Mouse (Mus musculus) Patski (cell line): Measurements from ENCODE around the gene Sdccag8. TPM values are rescaled to one million over a fixed set of nuclear protein-coding genes. Genes with fewer than 3 reads are reported as not detected.

Source experiments
- ATAC-seq: fragments of 100-300 bp; one replicate; pipeline ENCODE4 v1.8.0; 2021
- CTCF ChIA-PET: fragments of 350-600 bp; sonication (Branson Sonifier 250); formaldehyde crosslinking; loops from one replicate; lab custom pipeline; 2022; ENCODE audit warnings: inconsistent platforms; lab: Charles Lee
- POLR2A ChIA-PET: fragments of 350-600 bp; sonication (Branson Sonifier 250); formaldehyde crosslinking; loops from one replicate; lab custom pipeline; 2022; ENCODE audit warnings: antibody characterized with exemption, inconsistent platforms; lab: Charles Lee
- DNase-seq: peaks from one replicate; pipeline ENCODE4 v3.0.0-alpha.2; 2011; ENCODE audit warnings: low read depth, low spot score
- H3K27me3 ChIP-seq: fragments of 371-371 bp; one replicate; pipeline ENCODE4 v1.5.1; 2021
- CTCF ChIP-seq: fragments of 100-300 bp; IDR thresholded peaks from one replicate; pipeline ENCODE4 v1.5.1; 2021
- in situ Hi-C: fragments of 300-500 bp; cut with MboI; formaldehyde crosslinking; loops from 3 replicates; pipeline ENCODE4 v1.11.1; 2018; ENCODE audit warnings: low pct_unique_long_range_greater_than_20kb, mixed read lengths
- polyA plus RNA-seq: library from polyadenylated mRNA; unstranded; gene quantifications from one replicate; pipeline ENCODE4 v1.2.3, GENCODE M21; 2021

Gene Sdccag8
- polyA plus RNA-seq, 1 experiment from 2014 or later = 25.1 TPM

- no peaks in the 10 kb centered on the region for H3K27me3 ChIP-seq
- ChIA-PET POLR2A (no interaction called here), CTCF (interaction anchor here (0.8 to 1.3 kb wide), 3 partner anchors 16 to 63 kb away, joined by 3 read pairs; no protein-coding TSS in a partner anchor)
- TF ChIP-seq CTCF = no peak
- ATAC-seq = no peak
- no peak for DNase-seq
- in situ Hi-C loops = loop anchor here (25.0 kb wide), 1 partner anchor 527 kb away; no protein-coding TSS in a partner anchor
These were observed 70.9 kb downstream of the Sdccag8 start for GRCm38 (mm10) chr1:176885207-176885933.

- no peak for TF ChIP-seq CTCF
- ATAC-seq = no peak
- in situ Hi-C loops = loop anchor here (25.0 kb wide), 1 partner anchor 526 kb away; no protein-coding TSS in a partner anchor
These were observed 71.5 kb downstream of the Sdccag8 start for GRCm38 (mm10) chr1:176886002-176886401.

GRCm38 (mm10) chr1:176903741-176904140 lies 89.3 kb downstream of the Sdccag8 start:
- in situ Hi-C loops = no loop called here
- DNase-seq = no peak
- no peak for ATAC-seq
- H3K27me3 ChIP-seq = no peaks in the 10 kb centered on the region
- CTCF ChIA-PET = interaction anchor here (1.0 to 1.7 kb wide), 3 partner anchors 16 to 18 kb away, joined by 3 to 5 read pairs (median 3); no protein-coding TSS in a partner anchor
- no peak for TF ChIP-seq CTCF
- POLR2A ChIA-PET = no interaction called here

More at GRCm38 (mm10) chr1:176886002-176886401, 71.5 kb downstream of the Sdccag8 start:
- no peaks in the 10 kb centered on the region for H3K27me3 ChIP-seq
- no peak for DNase-seq
- POLR2A ChIA-PET = no interaction called here
- CTCF ChIA-PET = interaction anchor here (1.2 to 1.3 kb wide), 2 partner anchors 16 to 18 kb away, joined by 3 read pairs; no protein-coding TSS in a partner anchor

GRCm38 (mm10) chr1:176915946-176916345 lies 101.5 kb downstream of the Sdccag8 start:
- in situ Hi-C loops = no loop called here

GRCm38 (mm10) chr1:176919486-176919885 lies 105.0 kb downstream of the Sdccag8 start:
- ATAC-seq (no peak), DNase-seq (no peak)
- no peaks in the 10 kb centered on the region for H3K27me3 ChIP-seq
- ChIA-PET POLR2A (no interaction called here), CTCF (interaction anchor here (1.1 kb wide), 1 partner anchor 12 kb away, joined by 3 read pairs; no protein-coding TSS in a partner anchor)
- TF ChIP-seq CTCF = no peak
- in situ Hi-C loops = no loop called here

More at GRCm38 (mm10) chr1:176915946-176916345, 101.5 kb downstream of the Sdccag8 start:
- CTCF ChIA-PET = interaction anchor here (0.8 to 1.4 kb wide), 2 partner anchors 9 to 16 kb away, joined by 3 to 4 read pairs; no protein-coding TSS in a partner anchor
- ATAC-seq (no peak), DNase-seq (no peak)
- POLR2A ChIA-PET = no interaction called here
- H3K27me3 ChIP-seq = no peaks in the 10 kb centered on the region
- no peak for TF ChIP-seq CTCF

GRCm38 (mm10) chr1:176922842-176923241 lies 108.4 kb downstream of the Sdccag8 start:
- ChIA-PET POLR2A (no interaction called here), CTCF (no interaction called here)
- no peaks in the 10 kb centered on the region for H3K27me3 ChIP-seq
- TF ChIP-seq CTCF = no peak
- ATAC-seq (no peak), DNase-seq (no peak)
- in situ Hi-C loops = no loop called here

- POLR2A ChIA-PET = interaction anchor here (0.6 to 1.2 kb wide), 3 partner anchors 10 to 28 kb away, joined by 3 to 5 read pairs (median 4); no protein-coding TSS in a partner anchor
- no peak for TF ChIP-seq CTCF
- in situ Hi-C loops = no loop called here
- DNase-seq (no peak), ATAC-seq (no peak)
- H3K27me3 ChIP-seq = no peaks in the 10 kb centered on the region
- CTCF ChIA-PET = interaction anchor here (1.0 to 1.2 kb wide), 2 partner anchors 9 to 58 kb away, joined by 3 to 4 read pairs; no protein-coding TSS in a partner anchor
These were observed 111.5 kb downstream of the Sdccag8 start for GRCm38 (mm10) chr1:176926009-176926408.

- in situ Hi-C loops = no loop called here
- ATAC-seq (no peak), DNase-seq (no peak)
- ChIA-PET POLR2A (interaction anchor here (1.2 kb wide), 1 partner anchor 9 kb away, joined by 5 read pairs; no protein-coding TSS in a partner anchor), CTCF (no interaction called here)
- H3K27me3 ChIP-seq = no peaks in the 10 kb centered on the region
- no peak for TF ChIP-seq CTCF
These were observed 112.9 kb downstream of the Sdccag8 start for GRCm38 (mm10) chr1:176927312-176927711.

- ATAC-seq (no peak), DNase-seq (no peak)
- no peaks in the 10 kb centered on the region for H3K27me3 ChIP-seq
- TF ChIP-seq CTCF = no peak
- POLR2A ChIA-PET = no interaction called here
- CTCF ChIA-PET = no interaction called here
- in situ Hi-C loops = no loop called here
These were observed 115.2 kb downstream of the Sdccag8 start for GRCm38 (mm10) chr1:176929710-176930109.

- in situ Hi-C loops = no loop called here
- ATAC-seq = no peak
- POLR2A ChIA-PET = no interaction called here
These were observed 116.1 kb downstream of the Sdccag8 start for GRCm38 (mm10) chr1:176930574-176930973.

GRCm38 (mm10) chr1:176930981-176931500 lies 116.6 kb downstream of the Sdccag8 start:
- in situ Hi-C loops = no loop called here
- DNase-seq (no peak), ATAC-seq (no peak)
- TF ChIP-seq CTCF = no peak
- POLR2A ChIA-PET = no interaction called here
- no peaks in the 10 kb centered on the region for H3K27me3 ChIP-seq
- CTCF ChIA-PET = no interaction called here

More at GRCm38 (mm10) chr1:176930574-176930973, 116.1 kb downstream of the Sdccag8 start:
- no peaks in the 10 kb centered on the region for H3K27me3 ChIP-seq
- CTCF ChIA-PET = no interaction called here
- DNase-seq = no peak
- no peak for TF ChIP-seq CTCF
